Mouse (Mus musculus) right cerebral cortex, postnatal 10 days (tissue): Measurements from ENCODE around the gene Rabgap1l.
A peak's percentile ranks its signal among the peaks of the same experiment; 100 is the strongest.

Experiments used
- DNase-seq, 2 experiments: peaks; one replicate each; pipeline ENCODE4 v3.0.0; 2021; ENCODE audit warnings: low spot score in 2 of 2

Gene Rabgap1l

DNA sequence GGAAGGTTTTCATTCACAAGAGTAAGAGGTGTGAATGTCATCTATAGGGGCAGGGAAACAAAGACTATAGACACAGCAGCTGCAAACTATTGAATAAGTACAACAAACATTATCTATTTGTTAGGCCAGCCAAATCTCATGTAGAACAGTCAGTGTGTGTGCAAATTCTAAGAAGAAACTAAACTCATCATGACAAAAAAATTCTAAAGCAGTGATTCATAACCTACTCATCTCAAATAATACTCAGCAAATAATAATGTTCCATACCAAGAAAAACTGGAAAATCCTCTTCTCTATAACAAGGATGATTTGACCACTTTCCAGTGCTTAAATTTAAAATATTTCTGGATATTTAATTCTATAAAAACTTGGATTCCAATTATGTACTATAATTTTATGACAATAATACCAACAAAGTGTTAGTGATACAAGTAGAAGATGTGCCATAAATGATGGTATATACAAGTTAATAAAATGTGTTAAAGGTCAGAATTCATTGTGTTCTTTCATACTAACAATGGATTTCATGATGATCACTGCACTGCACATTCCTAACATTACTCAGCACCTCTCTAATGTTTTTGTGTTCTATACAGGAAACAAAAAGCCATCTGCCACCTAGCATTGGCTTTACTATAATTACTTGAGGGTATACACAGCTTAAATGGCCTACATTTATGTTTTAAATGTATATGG, 196.6 kb downstream of the Rabgap1l start:
- DNase-seq: no peak

DNA sequence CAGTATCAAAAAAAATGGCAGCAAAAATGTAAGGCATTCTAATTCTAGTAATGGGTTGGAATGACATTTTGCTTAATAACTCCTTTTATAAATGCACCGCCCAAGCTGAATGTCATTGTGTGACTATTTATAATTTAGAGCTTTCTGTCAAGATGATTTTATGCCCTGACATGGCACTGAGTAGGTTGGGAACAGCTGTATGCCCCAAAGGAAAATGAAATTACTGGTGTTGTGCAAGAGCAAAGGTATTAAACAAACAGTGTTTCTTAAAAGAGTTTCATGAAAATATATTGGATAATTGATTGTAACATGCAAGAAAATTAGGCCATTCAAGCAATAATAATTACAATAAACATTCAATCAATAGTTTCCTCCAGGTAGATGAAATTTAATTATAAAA, 198.4 kb downstream of the Rabgap1l start:
- no peak for DNase-seq

DNA sequence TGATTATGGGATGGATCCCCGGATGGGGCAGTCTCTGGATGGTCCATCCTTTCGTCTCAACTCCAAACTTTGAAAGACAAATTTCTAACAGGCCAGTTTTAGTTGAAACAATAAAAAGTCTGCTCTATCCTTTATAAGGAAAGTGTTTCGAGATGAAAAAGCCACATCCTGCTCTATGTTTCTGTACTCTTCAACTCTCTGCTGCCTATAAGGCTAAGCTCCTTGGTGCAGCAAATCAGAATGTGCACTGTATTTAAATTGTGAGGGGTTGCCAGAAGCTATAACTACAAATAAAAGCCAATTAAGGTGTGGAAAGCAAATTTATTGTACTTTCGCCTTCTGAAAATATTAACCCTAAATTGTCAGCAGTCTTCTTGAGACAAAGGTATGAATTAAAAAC, 198.9 kb downstream of the Rabgap1l start:
- no peak for DNase-seq

DNA sequence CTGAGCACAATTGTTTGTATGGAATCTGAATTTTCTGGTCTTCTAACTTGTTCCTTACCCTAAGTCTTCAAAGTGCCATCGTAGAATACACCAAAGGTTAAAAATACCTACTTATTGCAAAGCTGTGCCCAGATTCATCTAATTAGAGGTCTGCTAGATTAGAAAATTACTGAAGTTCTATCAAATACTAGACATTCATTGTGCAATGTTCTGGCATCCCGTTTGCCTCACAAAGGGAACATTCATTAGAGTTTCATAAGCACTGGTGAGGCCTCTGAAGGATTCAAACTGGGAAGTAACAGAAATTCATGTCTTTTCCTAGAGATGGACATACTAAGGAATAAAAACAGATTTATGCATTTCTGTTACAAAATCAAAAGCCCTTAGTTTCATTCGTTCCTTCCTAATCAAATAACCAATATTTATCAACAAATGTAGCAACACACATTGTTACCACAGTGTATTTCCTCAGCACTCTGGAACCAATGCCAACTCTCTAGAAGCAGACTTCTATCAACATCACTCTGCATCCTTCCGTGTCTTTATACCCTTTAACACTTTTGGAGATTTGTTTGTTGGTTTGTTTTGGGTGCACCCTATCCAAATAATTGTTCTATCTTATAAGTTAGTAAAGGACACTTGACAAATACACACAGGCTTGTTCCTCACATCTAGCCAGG, 204.0 kb downstream of the Rabgap1l start:
- no peak for DNase-seq

DNA sequence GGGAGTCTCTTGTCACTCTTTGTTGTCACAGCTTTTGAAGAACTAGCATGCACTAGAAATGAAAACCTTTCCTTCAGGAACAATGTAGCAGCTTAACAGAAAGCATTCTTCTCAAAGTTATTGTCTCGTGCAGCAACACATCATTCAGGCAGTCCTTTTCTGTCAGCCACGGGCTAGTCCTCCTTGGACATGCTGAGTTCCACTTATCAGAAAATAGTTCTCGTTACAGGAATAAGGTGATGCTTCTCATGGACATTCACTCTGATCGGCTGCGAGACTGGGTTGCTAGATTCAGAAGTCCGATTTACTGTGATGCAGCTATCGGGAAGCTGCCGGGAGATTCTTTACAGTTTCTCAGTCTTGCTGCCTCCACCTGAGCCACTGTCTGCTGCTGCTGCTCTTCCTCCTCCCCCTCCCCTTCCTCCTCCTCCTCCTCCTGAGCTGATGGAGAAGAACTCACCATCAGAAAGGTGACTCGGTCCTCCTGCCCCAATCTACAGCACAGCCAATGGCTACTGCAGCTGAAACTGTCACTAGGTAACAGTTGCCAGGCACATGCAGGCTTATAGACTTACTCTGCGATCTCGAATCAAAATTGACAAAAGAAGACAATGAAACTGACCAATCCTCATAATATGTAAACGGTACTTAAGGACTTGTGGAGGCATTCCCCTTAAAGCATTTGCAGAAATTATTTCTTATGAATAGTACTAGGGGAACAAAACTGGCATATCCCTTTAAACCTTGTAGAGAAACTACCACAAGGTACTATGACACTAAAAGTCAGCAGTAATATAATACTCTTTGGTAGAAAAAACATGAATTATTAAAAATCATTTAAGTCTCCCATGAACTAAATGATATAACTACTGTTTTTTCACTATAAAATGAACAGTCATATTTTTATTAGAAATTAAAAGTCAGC, 213.4 kb downstream of the Rabgap1l start:
- peak in 1 of 2 experiments; percentile 53 for DNase-seq

DNA sequence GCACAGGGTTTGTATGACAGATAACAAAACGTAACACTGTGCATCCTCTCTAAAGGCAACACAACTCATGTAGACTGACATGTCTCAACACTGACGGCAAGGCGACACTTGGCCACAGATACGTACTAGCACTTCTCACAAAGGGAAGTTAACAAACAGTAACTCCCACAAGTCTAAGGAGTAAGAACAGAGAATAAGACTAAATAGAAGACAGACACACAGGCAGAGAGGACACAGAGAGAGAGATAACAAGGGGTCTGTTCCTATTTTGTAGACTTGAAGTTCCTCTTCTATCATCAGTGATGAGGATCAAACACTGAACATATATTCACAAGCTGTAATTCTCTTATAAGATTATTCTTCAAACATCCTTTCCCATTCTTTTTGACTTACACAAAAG, 216.9 kb downstream of the Rabgap1l start:
- DNase-seq: no peak

DNA sequence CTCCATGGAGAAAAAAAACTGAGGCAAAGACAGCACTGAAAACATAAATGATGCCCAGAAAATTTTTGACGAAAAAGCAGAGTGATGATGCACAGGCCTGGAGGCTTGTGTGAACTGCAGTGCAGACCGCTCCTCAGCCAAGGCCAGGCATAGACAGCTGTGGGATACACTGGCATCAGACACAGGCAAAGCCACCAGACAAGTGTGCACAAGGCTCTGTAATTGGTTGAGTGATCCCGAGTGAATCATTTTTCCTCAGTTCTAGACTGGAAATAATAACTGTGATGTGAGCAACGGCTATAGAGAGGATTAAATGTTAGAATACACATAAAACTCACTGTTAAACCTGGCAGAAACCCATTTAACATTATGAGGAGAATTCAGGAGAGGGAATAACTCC, 219.0 kb downstream of the Rabgap1l start:
- no peak for DNase-seq

DNA sequence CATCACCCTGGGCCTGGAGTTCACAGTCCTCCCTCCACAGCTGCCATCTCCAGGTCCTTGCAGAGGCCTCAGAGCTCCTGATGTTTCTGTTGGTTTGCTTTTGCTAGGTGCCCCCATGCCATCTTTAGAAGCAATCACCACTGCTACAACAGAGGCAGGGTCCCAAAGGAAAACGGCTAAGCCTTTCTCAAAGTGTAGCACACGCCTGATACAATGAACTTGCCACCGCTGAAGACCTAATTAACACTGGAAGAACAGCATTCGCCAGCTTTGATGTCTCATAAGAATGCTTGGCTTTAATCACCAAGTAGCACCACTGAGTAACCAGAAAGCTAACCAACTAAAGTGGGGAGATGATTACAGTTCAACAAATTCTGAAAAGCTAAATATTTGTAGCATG, 226.6 kb downstream of the Rabgap1l start:
- DNase-seq: no peak

DNA sequence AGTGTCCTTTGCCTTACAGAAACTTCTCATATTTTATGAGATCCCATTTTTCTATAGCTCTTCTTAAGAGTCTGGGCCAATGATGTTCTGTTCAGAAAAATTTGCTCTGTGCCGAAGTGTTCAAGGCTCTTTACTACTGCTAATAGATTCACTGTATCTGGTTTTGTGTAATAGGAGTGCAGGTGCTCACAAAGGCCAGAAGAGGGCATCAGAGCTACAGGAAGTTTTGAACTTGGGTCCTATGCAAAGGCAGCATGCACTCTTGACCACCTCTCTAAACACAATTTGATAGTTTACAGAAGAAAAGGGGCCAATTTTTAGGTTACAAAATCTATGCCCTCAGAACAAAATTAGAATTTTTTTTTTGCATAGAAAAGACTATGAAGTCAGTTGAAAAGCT, 231.6 kb downstream of the Rabgap1l start:
- DNase-seq: no peak

DNA sequence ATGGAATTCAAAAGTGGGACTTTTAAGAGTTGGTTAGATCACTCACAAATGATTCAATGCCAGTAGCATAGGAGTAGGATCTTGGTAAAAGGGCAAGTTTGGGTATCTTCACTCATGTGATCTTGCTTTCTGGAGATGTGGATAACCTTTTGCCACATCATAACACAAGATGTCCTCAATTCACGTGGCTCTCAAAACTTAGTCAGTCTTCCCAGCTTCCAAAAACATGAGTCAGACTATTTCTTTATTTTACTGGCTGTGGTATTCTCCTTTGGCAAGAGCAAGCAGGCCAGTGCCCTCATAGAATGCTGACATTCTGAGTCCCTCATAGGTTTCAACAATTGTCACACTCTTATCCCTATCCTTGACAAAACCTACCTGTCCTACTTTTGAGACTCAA, 242.4 kb downstream of the Rabgap1l start:
- DNase-seq: no peak

DNA sequence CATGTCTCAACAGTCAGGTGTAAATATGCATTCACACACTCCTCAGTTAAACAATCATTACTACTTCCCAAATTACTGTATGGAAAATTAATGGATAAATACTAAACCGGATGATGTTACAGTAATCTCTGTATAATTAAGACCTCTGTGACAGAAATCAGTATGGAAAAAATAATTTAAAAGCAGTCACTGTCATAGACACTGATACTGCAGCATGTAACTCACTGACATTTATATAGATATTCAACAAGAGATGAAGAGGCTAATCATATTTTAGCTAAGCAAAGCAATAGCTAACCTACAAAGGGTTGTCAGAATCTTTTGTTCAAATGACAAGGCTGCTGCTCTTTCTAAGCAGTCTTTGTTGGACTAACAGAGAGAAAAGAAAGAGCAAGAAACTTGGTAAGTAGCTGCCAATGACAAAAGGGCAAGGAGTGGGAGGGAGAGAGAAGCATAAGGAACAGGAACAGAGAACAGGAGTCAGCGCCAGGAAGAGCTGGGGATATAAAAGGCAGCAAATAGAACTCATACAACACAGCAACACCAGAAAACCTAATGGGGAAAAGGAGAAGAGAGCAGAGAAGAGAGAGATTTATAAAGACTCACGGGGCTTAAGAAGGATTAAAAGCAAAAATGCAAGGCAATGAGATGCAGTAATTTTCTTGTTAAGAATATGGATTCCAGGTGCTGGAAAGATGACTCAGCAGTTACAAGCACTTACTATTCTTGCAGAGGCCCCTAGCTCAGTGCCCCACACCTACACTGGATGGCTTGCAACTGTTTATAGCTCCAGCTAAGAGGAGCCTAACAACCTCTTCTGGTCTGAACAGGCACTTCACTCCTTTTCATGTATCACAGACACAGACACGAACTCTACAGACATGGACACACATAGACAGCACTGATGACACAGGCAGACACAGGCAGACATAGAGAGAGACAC, 244.8 kb downstream of the Rabgap1l start:
- peak; percentile 35 to 53 for DNase-seq

DNA sequence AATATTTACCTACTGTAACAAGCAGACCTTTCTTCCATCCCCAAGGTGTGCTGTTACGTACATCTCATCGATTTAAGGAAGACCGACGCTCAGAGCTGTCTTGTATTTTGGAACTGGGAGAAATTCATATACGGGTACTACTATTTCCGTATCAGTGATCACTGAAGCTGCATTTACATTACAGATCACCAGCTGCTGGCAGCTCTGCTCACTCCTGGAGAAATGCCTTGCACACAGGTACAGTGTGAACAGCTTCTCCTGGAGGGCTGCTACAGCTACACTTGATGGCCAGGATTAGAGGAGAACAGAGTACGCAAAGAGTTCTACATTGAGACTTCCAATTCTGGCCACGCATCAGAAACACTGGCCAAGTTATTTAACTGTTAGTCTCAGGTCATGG, 257.4 kb downstream of the Rabgap1l start:
- peak in 1 of 2 experiments; percentile 34 for DNase-seq

DNA sequence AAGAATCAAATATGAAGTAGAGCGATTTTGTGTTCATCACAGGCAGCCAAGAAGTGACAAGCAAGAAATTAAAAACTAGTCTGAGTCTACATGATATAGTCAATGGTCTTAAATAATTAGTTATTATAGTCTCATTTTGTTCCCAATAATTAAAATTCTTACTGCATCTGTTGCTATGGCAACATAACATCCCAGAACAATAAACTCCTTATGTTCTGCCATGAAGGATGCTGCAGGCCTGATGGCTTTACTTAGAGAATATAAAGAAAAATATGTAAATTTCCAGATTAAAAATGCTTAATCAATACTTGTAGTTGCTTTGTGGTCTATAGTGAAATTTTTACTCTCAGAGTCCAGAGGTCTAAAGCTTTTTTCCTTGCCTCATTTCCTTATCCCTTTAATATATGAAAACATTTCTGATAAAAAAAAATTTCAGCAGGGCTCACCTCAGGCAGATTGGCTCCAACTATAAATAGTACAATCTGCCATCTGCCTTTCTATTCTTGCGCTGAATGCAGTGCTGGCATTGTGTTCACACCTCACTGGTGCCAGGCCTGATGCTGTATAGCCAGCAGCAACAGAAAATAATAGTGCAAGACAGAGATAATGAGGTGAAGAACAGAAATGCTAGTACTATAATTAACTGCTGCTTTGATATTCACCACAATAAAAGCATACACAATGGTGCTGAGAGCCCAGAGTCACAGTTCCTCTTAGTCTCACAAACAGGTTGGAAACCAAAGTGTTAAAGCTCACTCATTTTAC, 258.3 kb downstream of the Rabgap1l start:
- peak; percentile 62 to 78 for DNase-seq

DNA sequence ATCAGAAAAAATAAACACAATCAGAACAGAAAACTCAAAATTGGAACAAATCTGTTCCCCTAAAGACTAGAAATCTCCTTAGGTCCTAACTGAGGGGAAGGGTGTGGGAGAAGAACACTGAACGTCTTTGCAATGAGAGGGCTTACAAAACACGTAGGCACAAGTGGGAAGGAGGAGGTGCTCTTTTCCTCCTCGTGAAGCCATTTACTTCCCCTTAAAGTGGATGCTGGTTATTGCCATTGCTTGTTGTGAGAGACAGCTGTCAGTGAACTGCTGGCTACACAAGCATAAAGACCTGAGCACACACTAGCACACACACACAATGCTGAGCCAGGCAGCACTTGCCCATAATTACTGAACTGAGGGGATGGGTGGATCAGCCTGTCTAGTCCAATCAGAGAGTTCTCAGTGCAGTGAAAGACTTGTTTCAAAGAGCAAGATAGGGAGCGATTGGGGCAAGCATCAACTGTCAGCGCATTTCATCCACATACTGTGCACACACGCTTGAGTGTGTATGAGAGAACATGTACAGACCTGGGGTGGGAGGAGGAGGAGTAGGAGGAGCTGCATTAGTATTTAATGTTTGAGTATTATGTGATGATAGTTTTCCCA, 259.7 kb downstream of the Rabgap1l start:
- DNase-seq: no peak

DNA sequence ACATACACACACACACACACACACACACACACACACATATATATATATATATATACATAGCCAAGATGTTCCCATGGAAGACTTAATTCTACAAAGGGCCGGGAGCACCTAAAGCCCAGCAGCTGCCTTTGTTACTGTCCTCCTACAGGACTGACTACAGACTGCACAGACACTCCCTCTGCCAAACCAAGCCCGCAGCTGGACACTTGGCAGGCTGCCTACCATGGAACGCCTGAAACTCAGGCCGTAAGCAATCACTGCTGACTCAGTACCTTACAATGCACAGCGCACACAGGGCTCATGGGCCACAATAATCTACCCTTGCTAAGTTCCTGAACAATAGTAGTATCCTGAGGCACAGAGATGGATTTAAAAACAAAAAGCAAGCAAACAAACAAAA, 261.6 kb downstream of the Rabgap1l start:
- DNase-seq: peak; percentile 82 to 83

DNA sequence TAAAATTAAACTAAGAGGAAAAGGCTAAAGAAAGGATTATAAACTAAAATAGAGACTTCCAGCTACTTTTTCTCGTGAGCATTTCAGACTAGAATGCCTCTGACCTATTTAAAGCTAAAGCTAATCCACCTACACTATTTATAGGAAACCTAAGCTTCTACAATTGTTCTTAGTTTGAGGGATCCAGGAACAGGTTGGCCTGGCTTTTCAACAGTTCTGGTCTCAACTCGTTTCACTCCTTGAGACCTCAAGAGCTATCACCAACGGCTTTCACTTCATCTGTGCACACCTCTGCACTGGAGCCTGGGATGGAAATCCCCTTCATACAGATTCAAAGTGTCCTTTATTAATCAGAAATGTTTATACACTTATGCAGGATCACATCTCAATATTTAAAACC, 271.1 kb downstream of the Rabgap1l start:
- DNase-seq: no peak

DNA sequence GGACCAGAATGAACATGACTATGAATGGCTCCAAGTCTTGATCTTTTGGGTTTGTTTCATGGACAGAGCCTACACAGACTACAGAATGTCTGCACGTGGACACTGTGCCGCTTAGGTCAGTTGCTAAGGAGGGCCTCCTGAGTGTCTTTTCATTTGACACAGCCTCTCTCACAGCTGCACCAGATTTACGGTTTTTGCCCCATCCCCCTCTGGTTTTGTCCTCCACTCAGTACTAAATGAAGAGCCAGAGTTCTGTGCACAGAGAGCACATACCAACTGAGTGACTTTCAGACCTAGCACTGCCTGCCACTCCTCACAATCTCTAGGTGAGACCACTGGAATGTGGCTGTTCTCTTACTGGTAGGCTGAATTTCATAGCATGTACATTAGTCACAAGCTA, 272.3 kb downstream of the Rabgap1l start:
- DNase-seq: no peak

DNA sequence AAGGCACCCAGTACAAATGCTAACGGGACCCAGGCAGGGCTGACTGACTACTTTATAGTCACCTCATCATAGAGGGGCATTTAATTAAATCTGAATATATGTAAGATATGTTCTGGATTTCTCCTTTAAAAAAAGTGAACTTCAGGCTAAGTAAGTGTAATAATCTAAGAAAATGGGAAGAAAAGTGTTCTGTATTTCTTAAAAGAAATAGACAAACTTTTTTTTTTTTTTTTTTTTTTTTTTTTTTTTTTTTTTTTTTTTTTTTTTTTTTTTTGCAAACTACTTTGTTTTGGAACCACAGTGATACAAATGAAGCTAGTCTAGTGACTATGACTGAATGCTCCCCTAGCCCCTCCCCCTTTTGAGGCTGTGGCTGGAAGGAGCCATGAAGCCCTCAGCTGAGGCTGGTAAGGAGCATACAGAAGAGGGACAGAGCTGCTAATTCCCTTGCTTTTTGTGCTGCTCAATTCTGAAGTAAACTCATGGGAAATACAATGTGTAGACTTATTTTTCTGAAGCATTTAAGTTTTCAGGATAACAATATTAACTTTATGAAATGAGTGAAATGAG, 273.0 kb downstream of the Rabgap1l start:
- DNase-seq: no peak

DNA sequence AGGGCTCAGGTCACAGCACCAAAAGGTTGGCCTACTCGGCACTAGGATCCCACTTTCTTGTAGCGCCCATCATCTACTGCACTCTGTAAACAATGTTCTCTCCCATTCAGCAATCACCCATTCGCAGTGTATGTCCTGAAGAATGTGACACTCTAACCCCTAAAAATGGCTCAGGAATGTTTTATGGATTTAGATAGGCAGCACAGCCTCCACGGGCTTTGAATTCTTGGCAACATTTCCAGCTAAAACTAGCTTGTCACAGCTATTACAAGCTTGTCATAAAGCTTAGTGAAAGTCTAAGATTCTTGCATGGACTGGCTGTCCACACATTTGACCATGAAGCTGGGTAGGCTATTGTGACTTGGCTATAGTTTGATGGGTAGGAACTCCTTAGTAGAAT, 274.5 kb downstream of the Rabgap1l start:
- DNase-seq: no peak

DNA sequence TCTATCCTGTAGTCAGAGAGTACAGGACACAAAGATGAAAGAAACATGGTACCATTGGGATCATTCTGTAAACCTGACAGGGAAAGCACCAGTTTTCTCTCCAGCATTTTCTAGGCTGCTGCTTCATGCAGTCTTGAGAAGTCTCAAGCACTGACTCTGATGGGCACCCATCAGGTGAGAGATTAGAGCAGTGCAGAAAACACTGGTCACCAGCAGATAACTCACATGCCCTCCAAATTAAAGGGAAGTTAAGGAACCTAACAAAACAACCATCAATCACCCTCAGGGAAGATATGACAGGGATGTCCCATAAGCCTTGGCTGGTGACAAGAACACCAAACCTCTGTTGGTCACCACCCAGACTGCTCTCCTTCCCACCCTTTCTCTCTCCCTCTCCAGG, 285.2 kb downstream of the Rabgap1l start:
- DNase-seq: no peak
